Mouse (Mus musculus) adrenal gland, adult 8-10 months (tissue): ENCODE data around the gene Sergef. TPM values are rescaled to one million over a fixed set of nuclear protein-coding genes. Genes with fewer than 3 reads are reported as not detected.

Experiments
- DNase-seq: peaks from one replicate; pipeline ENCODE4 v3.0.0; 2022
- total RNA-seq, 4 experiments: library from RNA; stranded (reverse); gene quantifications; 2 replicates each; pipeline ENCODE4 v1.2.4; 2022

The Sergef gene
- total RNA-seq, 4 experiments from 2014 or later, result 29.2 to 47.3 (median 37.2) TPM

- DNase-seq, result no peak
These were observed 103.0 kb downstream of the Sergef start for GRCm38 (mm10) chr7:46536456-46537097.

GRCm38 (mm10) chr7:46535429-46535799, 104.2 kb downstream of the Sergef start:
- DNase-seq, result peak; percentile 29

- DNase-seq, result no peak
These were observed 104.7 kb downstream of the Sergef start for GRCm38 (mm10) chr7:46534767-46535428.

- no peak for DNase-seq
These were observed 106.1 kb downstream of the Sergef start for GRCm38 (mm10) chr7:46533518-46533917.

- DNase-seq, result no peak
These were observed 108.3 kb downstream of the Sergef start for GRCm38 (mm10) chr7:46531345-46531744.

GRCm38 (mm10) chr7:46529930-46530329, 109.7 kb downstream of the Sergef start:
- no peak for DNase-seq

- no peak for DNase-seq
These were observed 110.3 kb downstream of the Sergef start for GRCm38 (mm10) chr7:46529259-46529658.

GRCm38 (mm10) chr7:46526665-46527154, 112.9 kb downstream of the Sergef start:
- DNase-seq, result no peak

GRCm38 (mm10) chr7:46523215-46523614, 116.4 kb downstream of the Sergef start:
- DNase-seq, result no peak

- no peak for DNase-seq
These were observed 117.8 kb downstream of the Sergef start for GRCm38 (mm10) chr7:46521794-46522193.

GRCm38 (mm10) chr7:46519148-46519547, 120.5 kb downstream of the Sergef start:
- DNase-seq, result no peak

- DNase-seq, result no peak
These were observed 122.4 kb downstream of the Sergef start for GRCm38 (mm10) chr7:46517158-46517557.

- DNase-seq, result no peak
These were observed 123.6 kb downstream of the Sergef start for GRCm38 (mm10) chr7:46515960-46516359.

GRCm38 (mm10) chr7:46514981-46515380, 124.6 kb downstream of the Sergef start:
- DNase-seq, result peak; percentile 45

- DNase-seq, result no peak
These were observed 126.0 kb downstream of the Sergef start for GRCm38 (mm10) chr7:46513562-46513961.

GRCm38 (mm10) chr7:46512792-46513191, 126.8 kb downstream of the Sergef start:
- DNase-seq, result no peak

- DNase-seq, result no peak
These were observed 128.8 kb downstream of the Sergef start for GRCm38 (mm10) chr7:46510806-46511205.

- no peak for DNase-seq
These were observed 130.0 kb downstream of the Sergef start for GRCm38 (mm10) chr7:46509391-46510310.

- DNase-seq, result no peak
These were observed 130.9 kb downstream of the Sergef start for GRCm38 (mm10) chr7:46508590-46509318.

GRCm38 (mm10) chr7:46504157-46504556, 135.4 kb downstream of the Sergef start:
- DNase-seq, result no peak

GRCm38 (mm10) chr7:46502650-46503049, 137.0 kb downstream of the Sergef start:
- DNase-seq, result no peak

GRCm38 (mm10) chr7:46501458-46501857, 138.1 kb downstream of the Sergef start:
- no peak for DNase-seq
